Mouse (Mus musculus) G1E-ER4 (cell line): ENCODE measurements around the gene Olfr742. TPM values are rescaled to one million over a fixed set of nuclear protein-coding genes. Genes with fewer than 3 reads are reported as not detected.

Experiments used
- GATA1 ChIP-seq: IDR thresholded peaks from one replicate; pipeline ENCODE4 v1.8.0; 2012; ENCODE audit warnings: low read length, inconsistent platforms
- polyA plus RNA-seq: library from polyadenylated mRNA; stranded (reverse); fragments of >175 nt; gene quantifications from 2 replicates; pipeline ENCODE4 v1.2.3, GENCODE M21; 2012

The Olfr742 gene
- not detected in 2 replicates for polyA plus RNA-seq

GRCm38 (mm10) chr14:50503300-50503699, at the start of gene Olfr742:
Gene Olfr742, plus strand, starts transcription at chr14:50503600.
- TF ChIP-seq GATA1, result no peak

- TF ChIP-seq GATA1, result no peak
These were observed 31.0 kb upstream of the Olfr742 start, which contains the start of gene Olfr741 for GRCm38 (mm10) chr14:50472438-50472837. Gene Olfr741, plus strand, starts transcription at chr14:50472738.

GRCm38 (mm10) chr14:50478406-50478805, 25.0 kb upstream of the Olfr742 start:
- no peak for TF ChIP-seq GATA1

- no peak for TF ChIP-seq GATA1
These were observed 18.1 kb downstream of the Olfr742 start, which contains the start of gene Olfr743 for GRCm38 (mm10) chr14:50521539-50521938. Gene Olfr743, plus strand, starts transcription at chr14:50521839.

- no peak for TF ChIP-seq GATA1
These were observed 49.3 kb downstream of the Olfr742 start for GRCm38 (mm10) chr14:50552734-50553133.

Other genes starting within 250 kb of the Olfr742 start
- not detected in 2 replicates for gene Olfr732, start 219.4 kb upstream of the Olfr742 start, polyA plus RNA-seq
- gene Olfr733, start 202.1 kb upstream of the Olfr742 start, polyA plus RNA-seq, result not detected in 2 replicates
- not detected in 2 replicates for gene Olfr734, start 176.8 kb upstream of the Olfr742 start, polyA plus RNA-seq
- gene Olfr735, start 154.7 kb upstream of the Olfr742 start, polyA plus RNA-seq, result not detected in 2 replicates
- not detected in 2 replicates for gene Tlr11, start 145.7 kb upstream of the Olfr742 start, polyA plus RNA-seq
- not detected in 2 replicates for gene Olfr736, start 122.4 kb upstream of the Olfr742 start, polyA plus RNA-seq
- gene Olfr738, start 96.0 kb upstream of the Olfr742 start, polyA plus RNA-seq, result not detected in 2 replicates
- not detected in 2 replicates for gene Olfr739, start 85.0 kb upstream of the Olfr742 start, polyA plus RNA-seq
- not detected in 2 replicates for gene Olfr740, start 58.1 kb upstream of the Olfr742 start, polyA plus RNA-seq
- not detected in 2 replicates for gene Olfr741, start 30.9 kb upstream of the Olfr742 start, polyA plus RNA-seq
- not detected in 2 replicates for gene Olfr743, start 18.2 kb downstream of the Olfr742 start, polyA plus RNA-seq
- gene Olfr744, start 111.3 kb downstream of the Olfr742 start, polyA plus RNA-seq, result not detected in 2 replicates
- not detected in 2 replicates for gene Olfr745, start 135.8 kb downstream of the Olfr742 start, polyA plus RNA-seq
- gene Olfr746, start 143.5 kb downstream of the Olfr742 start, polyA plus RNA-seq, result not detected in 2 replicates
- not detected in 2 replicates for gene Olfr747, start 189.6 kb downstream of the Olfr742 start, polyA plus RNA-seq
- gene Olfr748, start 203.8 kb downstream of the Olfr742 start, polyA plus RNA-seq, result not detected in 2 replicates
- not detected in 2 replicates for gene Olfr749, start 241.5 kb downstream of the Olfr742 start, polyA plus RNA-seq